Mouse (Mus musculus): ENCODE measurements at regions not wholly inside any gene's neighbourhood (a gene's known extent, or its start where the extent isn't known, plus 50 kb on each side); places are given as distances from the start of the nearest gene placed in this dataset.

GRCm38 (mm10) chr3:141051685-141052084 is 160.5 kb downstream of the Pdha2 start:
- DNase-seq (ENCODE audit: low spot score in 2 of 2), result no peak

- no peak for DNase-seq (ENCODE audit: low spot score in 2 of 2)
These were observed 197.9 kb downstream of the Pdha2 start for GRCm38 (mm10) chr3:141014262-141014547.

- DNase-seq (ENCODE audit: low spot score in 2 of 2), result no peak
These were observed 198.5 kb downstream of the Pdha2 start for GRCm38 (mm10) chr3:141013521-141014261.

GRCm38 (mm10) chr3:141012976-141013375 is 199.2 kb downstream of the Pdha2 start:
- DNase-seq (ENCODE audit: low spot score in 2 of 2), result no peak

- no peak for DNase-seq (ENCODE audit: low spot score in 2 of 2)
These were observed 203.4 kb downstream of the Pdha2 start for GRCm38 (mm10) chr3:141008792-141009191.

- DNase-seq (ENCODE audit: low spot score in 2 of 2), result no peak
These were observed 206.3 kb downstream of the Pdha2 start for GRCm38 (mm10) chr3:141005885-141006284.

- DNase-seq (ENCODE audit: low spot score in 2 of 2), result no peak
These were observed 208.6 kb downstream of the Pdha2 start for GRCm38 (mm10) chr3:141003561-141003960.

- DNase-seq (ENCODE audit: low spot score in 2 of 2), result no peak
These were observed 223.9 kb downstream of the Pdha2 start for GRCm38 (mm10) chr3:140988247-140988646.

GRCm38 (mm10) chr3:140973519-140973918 is 238.6 kb downstream of the Pdha2 start:
- DNase-seq (ENCODE audit: low spot score in 2 of 2), result no peak

GRCm38 (mm10) chr3:140969892-140970880 is 242.0 kb downstream of the Pdha2 start:
- DNase-seq (ENCODE audit: low spot score in 2 of 2), result no peak

- no peak for DNase-seq (ENCODE audit: low spot score in 2 of 2)
These were observed 243.6 kb downstream of the Pdha2 start for GRCm38 (mm10) chr3:140968556-140968955.

GRCm38 (mm10) chr3:140957666-140958065 is 254.5 kb downstream of the Pdha2 start:
- no peak for DNase-seq (ENCODE audit: low spot score in 2 of 2)

- DNase-seq (ENCODE audit: low spot score in 2 of 2), result no peak
These were observed 259.9 kb downstream of the Pdha2 start for GRCm38 (mm10) chr3:140952111-140952800.

GRCm38 (mm10) chr3:140951024-140951423 is 261.1 kb downstream of the Pdha2 start:
- DNase-seq (ENCODE audit: low spot score in 2 of 2), result no peak

GRCm38 (mm10) chr3:140949880-140950662 is 262.1 kb downstream of the Pdha2 start:
- DNase-seq (ENCODE audit: low spot score in 2 of 2), result peak in 1 of 2 experiments; percentile 11

- DNase-seq (ENCODE audit: low spot score in 2 of 2), result no peak
These were observed 269.7 kb downstream of the Pdha2 start for GRCm38 (mm10) chr3:140942450-140942849.

GRCm38 (mm10) chr3:140941898-140942297 is 270.3 kb downstream of the Pdha2 start:
- no peak for DNase-seq (ENCODE audit: low spot score in 2 of 2)

GRCm38 (mm10) chr3:140941316-140941715 is 270.8 kb downstream of the Pdha2 start:
- no peak for DNase-seq (ENCODE audit: low spot score in 2 of 2)

- DNase-seq (ENCODE audit: low spot score in 2 of 2), result no peak
These were observed 279.0 kb downstream of the Pdha2 start for GRCm38 (mm10) chr3:140933156-140933555.

- DNase-seq (ENCODE audit: low spot score in 2 of 2), result no peak
These were observed 285.5 kb downstream of the Pdha2 start for GRCm38 (mm10) chr3:140926689-140927088.

- no peak for DNase-seq (ENCODE audit: low spot score in 2 of 2)
These were observed 335.8 kb downstream of the Pdha2 start for GRCm38 (mm10) chr3:140876201-140876895.
